ENCODE assay signal across 9 mouse cellular contexts in genomic region chr8:121164017-121164469, GRCm38 (mm10). TPM values are rescaled to one million over a fixed set of nuclear protein-coding genes. Genes with fewer than 3 reads are reported as not detected.
A peak's percentile ranks its signal among the peaks of the same experiment; 100 is the strongest.
DNase-seq lines count a peak whose midpoint lies in the region; ATAC-seq lines count a peak whose summit lies in the region.
"Had no signal": no experiment of that assay in that cellular context is flagged by ENCODE, and none has a peak within 500 bp of the region (broad histone marks: within the 10 kb centered on the region; RNA-seq: fewer than 3 reads in every experiment).

No protein-coding gene starts in this region.

- no peaks in the 10 kb centered on the region for H3K9me3 ChIP-seq in heart, embryonic 10.5 days
- H3K9me3 ChIP-seq in heart, embryonic 14.5 days (ENCODE audit: control insufficient read depth, low read length) = no peaks in the 10 kb centered on the region
- H3K9me3 ChIP-seq in hindbrain, embryonic 14.5 days (ENCODE audit: control insufficient read depth, low read length) = no peaks in the 10 kb centered on the region

- DNase-seq in heart, embryonic 10.5 days (ENCODE audit: low spot score) = no peak
- no peak for DNase-seq in heart, adult 8-10 months (ENCODE audit: low spot score)
- peak; percentile 66 to 80 for DNase-seq in kidney, postnatal 25 days
- DNase-seq in ovary, postnatal 36 days (ENCODE audit: low spot score) = peak; percentile 58
- DNase-seq in thymus, postnatal 4 days = no peak
- no peak for DNase-seq in hindbrain, embryonic 14.5 days (ENCODE audit: low spot score)
- no peak for DNase-seq in spleen, postnatal 36 days (ENCODE audit: low spot score in 2 of 2)

- 0 out of 2 replicates have a peak, but pooled peaks have one; percentile 37 for ATAC-seq in heart, embryonic 14.5 days (ENCODE audit: insufficient number of reproducible peaks, insufficient read depth, low FRiP score, low read depth)
- no peak for ATAC-seq in hindbrain, embryonic 14.5 days (ENCODE audit: low FRiP score)

- no peak overlapping the region for H3K4me3 ChIP-seq in heart, embryonic 10.5 days
- no peak overlapping the region for H3K4me3 ChIP-seq in heart, embryonic 14.5 days (ENCODE audit: control insufficient read depth in 1 of 2, insufficient read depth in 1 of 2, low read depth in 1 of 2, low read length in 2 of 2)
- H3K4me3 ChIP-seq in hindbrain, embryonic 14.5 days (replicated peaks; ENCODE audit: low read length) = no peak overlapping the region

- 36% methylated on average over 8 of the region's 8 CpGs for WGBS in heart, embryonic 10.5 days
- WGBS in heart, embryonic 14.5 days = 23% methylated on average over 8 of the region's 8 CpGs
- 51% methylated on average over 8 of the region's 8 CpGs for WGBS in hindbrain, embryonic 14.5 days

- peaks cover 15% of the 10 kb centered on the region; the same call in 1 of the 2 replicates for H3K27me3 ChIP-seq in heart, embryonic 10.5 days (ENCODE audit: insufficient read depth, poor library complexity, severe bottlenecking)
- H3K27me3 ChIP-seq in heart, embryonic 14.5 days (ENCODE audit: control insufficient read depth, insufficient read depth, low read length) = no peaks in the 10 kb centered on the region
- H3K27me3 ChIP-seq in hindbrain, embryonic 14.5 days (ENCODE audit: control insufficient read depth, insufficient read depth, low read length) = no peaks in the 10 kb centered on the region

- H3K9ac ChIP-seq in heart, embryonic 14.5 days (ENCODE audit: low read length) = no peak overlapping the region
- no peak overlapping the region for H3K9ac ChIP-seq in hindbrain, embryonic 14.5 days

- no peaks in the 10 kb centered on the region for H3K36me3 ChIP-seq in heart, embryonic 10.5 days
- H3K36me3 ChIP-seq in heart, embryonic 14.5 days (ENCODE audit: control insufficient read depth, insufficient read depth, low read length) = no peaks in the 10 kb centered on the region
- H3K36me3 ChIP-seq in hindbrain, embryonic 14.5 days (replicated peaks; ENCODE audit: control insufficient read depth, insufficient read depth) = no peaks in the 10 kb centered on the region

- peaks cover 45% of the 10 kb centered on the region for H3K4me1 ChIP-seq in heart, embryonic 10.5 days
- H3K4me1 ChIP-seq in heart, embryonic 14.5 days (ENCODE audit: control insufficient read depth in 2 of 2, insufficient read depth in 2 of 2, low read length in 2 of 2) = peaks cover 16 to 27% of the 10 kb centered on the region in 2 experiments
- no peaks in the 10 kb centered on the region for H3K4me1 ChIP-seq in hindbrain, embryonic 14.5 days (replicated peaks; ENCODE audit: control insufficient read depth, insufficient read depth, low read length)

- H3K27ac ChIP-seq in heart, embryonic 10.5 days = peak overlapping the region; percentile 48; the same call in 1 of the 2 replicates
- H3K27ac ChIP-seq in heart, embryonic 14.5 days (replicated peaks in 1 of 2; ENCODE audit: control insufficient read depth in 1 of 2, insufficient read depth in 1 of 2, low read depth in 2 of 2, low read length in 2 of 2) = peak overlapping the region; percentile 67 to 68
- no peak overlapping the region for H3K27ac ChIP-seq in hindbrain, embryonic 14.5 days

- H3K4me2 ChIP-seq in heart, embryonic 14.5 days (ENCODE audit: low read length) = peak overlapping the region; percentile 23; the same call in 1 of the 2 replicates
- no peak overlapping the region for H3K4me2 ChIP-seq in hindbrain, embryonic 14.5 days (replicated peaks)

RNA-seq across cellular contexts. Expression of gene Foxl1, which starts 36.3 kb away (rescaled TPM):
- 0.53 and 2.0 TPM in 2 replicates for polyA plus RNA-seq in heart, embryonic 10.5 days (2016; fragmentation: Nextera tagmentation; extraction: Ambion mirVana)
- total RNA-seq in heart, adult 8-10 months (2022) = under 1 TPM in 3 of 4 experiments, not detected in 1; 0.08 to 0.26 (median 0.09) TPM
- polyA plus RNA-seq in heart, embryonic 14.5 days (2014; fragmentation: Nextera tagmentation; extraction: Ambion mirVana) = 0.16 and 0.32 TPM in 2 replicates
- polyA plus RNA-seq in hindbrain, embryonic 14.5 days (2014; fragmentation: Nextera tagmentation; extraction: Ambion mirVana) = 0.12 and 0.25 TPM in 2 replicates
- polyA plus RNA-seq: testis, adult 2 months had no signal

RNA-seq across cellular contexts. Expression of gene Foxc2, which starts 48.1 kb away (rescaled TPM):
- polyA plus RNA-seq in heart, embryonic 10.5 days (2016; fragmentation: Nextera tagmentation; extraction: Ambion mirVana) = 12.4 and 14.8 TPM in 2 replicates
- total RNA-seq in heart, adult 8-10 months (2022) = 1 to 10 TPM; 1.4 to 2.2 (median 1.6) TPM
- 5.9 and 6.4 TPM in 2 replicates for polyA plus RNA-seq in heart, embryonic 14.5 days (2014; fragmentation: Nextera tagmentation; extraction: Ambion mirVana)
- polyA plus RNA-seq in hindbrain, embryonic 14.5 days (2014; fragmentation: Nextera tagmentation; extraction: Ambion mirVana) = 2.9 and 3.1 TPM in 2 replicates

RNA-seq across cellular contexts. Expression of gene Mthfsd, which starts 55.9 kb away (rescaled TPM):
- 57.0 and 58.7 TPM in 2 replicates for polyA plus RNA-seq in heart, embryonic 10.5 days (2016; fragmentation: Nextera tagmentation; extraction: Ambion mirVana)
- 10 to 100 TPM; 15.3 to 17.1 (median 15.6) TPM for total RNA-seq in heart, adult 8-10 months (2022)
- 37.4 and 41.1 TPM in 2 replicates for polyA plus RNA-seq in heart, embryonic 14.5 days (2014; fragmentation: Nextera tagmentation; extraction: Ambion mirVana)
- 34.6 and 45.6 TPM in 2 replicates for polyA plus RNA-seq in hindbrain, embryonic 14.5 days (2014; fragmentation: Nextera tagmentation; extraction: Ambion mirVana)

Comparison
In these comparisons a context has a peak if more than half of its experiments do, and no peak if none do; other contexts are left out.
1. DNase-seq: peak in kidney, postnatal 25 days (2 of 2) and ovary, postnatal 36 days (single experiment); none in heart, embryonic 10.5 days (single experiment), heart, adult 8-10 months (single experiment), thymus, postnatal 4 days (single experiment), hindbrain, embryonic 14.5 days (single experiment) and spleen, postnatal 36 days (0 of 2).